Mouse (Mus musculus): ENCODE results near the gene Ripply1. TPM values are rescaled to one million over a fixed set of nuclear protein-coding genes. Genes with fewer than 3 reads are reported as not detected.

Ripply1 gene
- polyA plus RNA-seq, 1 experiment from 2014 or later, result not detected

DNA sequence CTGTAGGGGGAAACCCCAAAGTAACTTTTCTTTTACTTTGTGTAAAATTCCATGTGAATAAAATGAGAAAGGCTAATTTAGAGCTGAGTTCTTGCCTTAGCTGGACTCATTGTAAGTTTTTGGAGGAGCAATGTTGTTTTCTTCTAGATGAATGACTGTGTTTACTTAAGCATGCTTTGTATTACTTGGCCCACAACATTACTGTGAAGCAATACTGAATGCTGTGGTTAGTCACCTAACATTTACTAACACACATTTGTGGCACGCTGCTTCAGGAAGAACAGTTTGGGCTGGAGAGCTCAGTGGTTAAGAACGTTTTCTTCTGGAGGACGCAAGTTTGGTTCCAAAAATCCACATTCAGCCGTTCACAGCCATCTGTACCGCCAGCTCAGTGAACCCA lies 45.1 kb downstream of the Ripply1 start:
- no peak overlapping the region for H3K4me2 ChIP-seq (replicated peaks; ENCODE audit: low read depth, low read length)
- DNase-seq (ENCODE audit: low spot score), result no peak
- H3K4me3 ChIP-seq (ENCODE audit: low read depth, low read length), result no peak overlapping the region
- H3K27ac ChIP-seq (ENCODE audit: low read length), result no peak overlapping the region
- TF ChIP-seq CTCF (IDR thresholded peaks at IDR 0.05), result no peak
- no peak for TF ChIP-seq EP300 (IDR thresholded peaks at IDR 0.05)
- 74% methylated on average over 5 of the region's 5 CpGs for WGBS
- H3K9me3 ChIP-seq (ENCODE audit: low read length), result no peaks in the 10 kb centered on the region
- no peaks in the 10 kb centered on the region for H3K36me3 ChIP-seq (ENCODE audit: insufficient read depth, low read length)
- H3K4me1 ChIP-seq (ENCODE audit: insufficient read depth, low read depth, low read length), result no peaks in the 10 kb centered on the region
- H3K9ac ChIP-seq (replicated peaks; ENCODE audit: low read depth), result no peak overlapping the region
- no peaks in the 10 kb centered on the region for H3K27me3 ChIP-seq (replicated peaks; ENCODE audit: insufficient read depth, low read length)
- ATAC-seq, result no peak

DNA sequence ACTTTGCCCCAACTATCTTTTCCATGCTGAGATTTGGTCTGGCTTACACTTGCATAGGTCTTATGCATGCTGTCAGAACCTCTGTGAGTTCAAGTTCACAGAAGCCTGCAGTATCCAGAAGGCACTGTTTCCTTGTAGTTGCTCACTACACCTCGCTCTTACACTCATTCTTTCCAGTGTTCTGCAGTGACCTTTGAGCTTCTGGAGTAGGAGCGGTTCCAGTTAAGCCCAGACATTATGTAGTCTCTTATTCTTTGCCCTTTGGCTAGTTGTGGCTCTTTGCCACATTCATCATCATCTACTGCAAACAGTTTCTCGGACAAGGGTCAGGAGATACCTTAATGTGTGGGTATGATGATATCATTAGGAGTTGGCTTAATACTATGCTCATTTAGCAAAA lies 51.6 kb downstream of the Ripply1 start:
- no peak for TF ChIP-seq CTCF (IDR thresholded peaks at IDR 0.05)
- TF ChIP-seq EP300 (IDR thresholded peaks at IDR 0.05), result no peak
- Histone ChIP-seq H3K4me2 (replicated peaks; ENCODE audit: low read depth, low read length) (no peak overlapping the region), H3K36me3 (ENCODE audit: insufficient read depth, low read length) (no peaks in the 10 kb centered on the region), H3K27me3 (replicated peaks; ENCODE audit: insufficient read depth, low read length) (no peaks in the 10 kb centered on the region), H3K27ac (ENCODE audit: low read length) (no peak overlapping the region), H3K4me3 (ENCODE audit: low read depth, low read length) (no peak overlapping the region), H3K9me3 (ENCODE audit: low read length) (no peaks in the 10 kb centered on the region), H3K4me1 (ENCODE audit: insufficient read depth, low read depth, low read length) (no peaks in the 10 kb centered on the region), H3K9ac (replicated peaks; ENCODE audit: low read depth) (no peak overlapping the region)
- ATAC-seq (no peak), DNase-seq (ENCODE audit: low spot score) (no peak)
- 83% methylated on average over 3 of the region's 3 CpGs for WGBS

Other genes with a start within 250 kb of the Ripply1 start
- 4.6 and 4.9 TPM in 2 replicates for gene Rnf128, start 219.0 kb downstream of the Ripply1 start, polyA plus RNA-seq (2015; fragmentation: Nextera tagmentation; extraction: Ambion mirVana)
- gene Tbc1d8b, start 97.4 kb downstream of the Ripply1 start, polyA plus RNA-seq (2015; fragmentation: Nextera tagmentation; extraction: Ambion mirVana), result 2.2 and 2.5 TPM in 2 replicates
- 0.20 and 0.30 TPM in 2 replicates for gene Gm15013, start 67.9 kb downstream of the Ripply1 start, polyA plus RNA-seq (2015; fragmentation: Nextera tagmentation; extraction: Ambion mirVana)
- 0.86 and 1.3 TPM in 2 replicates for gene Cldn2, start 18.5 kb upstream of the Ripply1 start, polyA plus RNA-seq (2015; fragmentation: Nextera tagmentation; extraction: Ambion mirVana)
- gene Morc4, start 89.3 kb upstream of the Ripply1 start, polyA plus RNA-seq (2015; fragmentation: Nextera tagmentation; extraction: Ambion mirVana), result 5.0 and 6.4 TPM in 2 replicates
- 2.6 and 2.9 TPM in 2 replicates for gene Rbm41, start 216.2 kb upstream of the Ripply1 start, polyA plus RNA-seq (2015; fragmentation: Nextera tagmentation; extraction: Ambion mirVana)

All from lung, postnatal 0 days (tissue).